Mouse (Mus musculus) cerebellum, adult 9-11 months (tissue): ENCODE measurements around the gene Ddr1.
"Not testable (repeated sequence)": the region's sequence is repeated elsewhere in the genome, so short reads cannot be mapped to it uniquely, and the experiment has no call there.

Experiments used
- DNase-seq: peaks from one replicate; pipeline ENCODE4 v3.0.0; 2022

Gene Ddr1

GRCm38 (mm10) chr17:35704621-35705464 lies at the start of gene Ddr1:
Gene Ddr1, minus strand, starts transcription at chr17:35704621.
- peak; percentile 55 for DNase-seq

GRCm38 (mm10) chr17:35753668-35754067 lies 49.2 kb upstream of the Ddr1 start:
- no peak for DNase-seq

DNA sequence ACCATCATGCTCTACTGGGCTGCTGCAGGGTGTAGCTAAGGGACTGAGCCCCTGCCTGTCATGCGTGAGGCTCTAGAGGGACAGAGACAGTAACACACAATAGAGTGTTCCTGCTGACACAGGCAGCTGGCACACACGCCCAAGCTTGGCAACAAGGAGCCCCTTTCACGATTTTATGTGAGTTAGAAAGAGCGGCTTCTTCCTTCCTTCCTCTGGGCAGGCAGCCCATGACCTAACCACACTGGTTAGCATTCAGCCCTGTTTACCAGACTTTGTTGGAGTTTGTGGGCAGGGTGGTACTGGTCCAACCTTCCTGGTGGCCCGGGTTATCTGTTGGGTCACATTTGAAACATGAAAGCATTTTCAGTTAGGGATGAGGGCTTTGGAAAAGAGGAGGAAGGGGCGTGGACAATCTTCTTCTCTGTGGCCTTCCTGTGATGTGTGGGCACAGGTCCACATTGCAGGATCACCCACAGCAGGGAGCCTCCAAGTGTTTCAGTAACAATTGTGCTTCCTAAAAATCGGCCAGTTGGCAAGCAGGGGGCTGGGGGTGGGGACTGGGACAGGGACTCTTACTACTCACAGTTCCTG lies 47.9 kb upstream of the Ddr1 start:
- peak; percentile 62 for DNase-seq

DNA sequence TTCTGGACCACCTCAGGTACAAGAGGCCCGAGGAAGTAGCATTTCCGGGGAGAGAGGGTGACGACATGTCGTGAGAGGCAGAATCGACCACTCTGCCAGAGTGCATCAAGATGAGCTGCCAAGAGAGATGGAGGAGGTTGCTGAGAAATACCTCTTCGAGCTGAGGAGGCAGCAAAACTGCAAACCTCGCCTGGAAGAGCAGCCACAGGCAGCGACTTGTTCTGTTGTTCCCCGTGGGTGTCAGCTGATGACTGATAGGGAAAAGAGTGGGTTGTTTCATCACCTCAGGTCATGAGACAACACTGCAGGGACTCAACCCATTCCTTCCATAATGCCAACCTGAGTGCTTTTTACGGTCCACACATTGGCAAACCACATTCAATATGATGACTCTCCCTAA lies 45.3 kb upstream of the Ddr1 start:
- DNase-seq, result no peak

GRCm38 (mm10) chr17:35744361-35744760 lies 39.9 kb upstream of the Ddr1 start:
- no peak for DNase-seq

DNA sequence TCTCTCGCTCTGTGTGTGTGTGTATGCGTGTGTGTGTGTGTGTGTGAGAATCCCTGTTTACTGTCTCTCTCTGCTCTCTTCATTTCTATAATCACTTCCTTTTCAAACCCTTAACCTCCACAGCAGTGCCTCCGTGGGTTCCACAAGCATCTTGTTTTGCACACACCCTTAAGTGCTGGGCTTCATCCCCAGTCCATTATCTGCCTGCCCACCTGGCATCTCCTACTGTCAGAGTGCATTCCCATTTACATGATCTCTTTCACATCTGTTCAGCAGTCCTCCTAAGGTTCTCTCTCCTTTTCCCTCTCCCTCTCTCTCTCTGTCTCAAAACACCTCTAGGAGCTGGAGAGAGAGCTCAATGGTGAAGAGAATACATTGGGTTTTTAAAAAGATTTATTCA lies 38.5 kb upstream of the Ddr1 start:
- no peak for DNase-seq

DNA sequence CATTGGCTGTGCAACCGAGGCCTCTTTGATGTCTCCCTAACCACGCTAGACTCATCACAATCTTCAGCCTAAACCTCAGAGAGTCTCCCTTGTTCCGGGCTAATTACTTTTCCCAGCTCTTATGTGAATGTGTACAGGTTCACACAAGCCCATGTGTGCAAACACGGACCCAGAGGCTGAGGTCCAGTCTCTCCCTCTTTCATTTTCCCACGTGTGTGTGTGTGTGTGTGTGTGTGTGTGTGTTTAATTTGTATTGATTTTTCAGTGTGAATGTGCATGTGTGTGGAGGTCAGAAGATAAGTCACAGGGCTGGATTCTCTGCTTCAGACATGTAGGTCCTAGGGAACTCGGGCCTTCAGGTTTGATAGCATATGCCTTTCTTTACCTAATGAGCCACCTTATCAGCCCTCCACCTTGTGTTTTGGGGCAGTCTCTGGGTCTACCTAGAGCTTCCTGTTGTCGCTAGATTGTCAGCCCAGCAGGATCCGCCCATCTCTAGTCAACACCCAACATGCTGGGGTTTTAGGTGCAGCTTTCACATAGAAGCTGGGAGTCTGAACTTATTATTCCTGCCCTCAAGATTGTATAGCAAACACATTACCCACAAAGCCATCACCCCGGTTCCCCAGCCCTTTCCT lies 37.3 kb upstream of the Ddr1 start:
- no peak for DNase-seq

GRCm38 (mm10) chr17:35740276-35740880 lies 36.0 kb upstream of the Ddr1 start:
- DNase-seq, result no peak

DNA sequence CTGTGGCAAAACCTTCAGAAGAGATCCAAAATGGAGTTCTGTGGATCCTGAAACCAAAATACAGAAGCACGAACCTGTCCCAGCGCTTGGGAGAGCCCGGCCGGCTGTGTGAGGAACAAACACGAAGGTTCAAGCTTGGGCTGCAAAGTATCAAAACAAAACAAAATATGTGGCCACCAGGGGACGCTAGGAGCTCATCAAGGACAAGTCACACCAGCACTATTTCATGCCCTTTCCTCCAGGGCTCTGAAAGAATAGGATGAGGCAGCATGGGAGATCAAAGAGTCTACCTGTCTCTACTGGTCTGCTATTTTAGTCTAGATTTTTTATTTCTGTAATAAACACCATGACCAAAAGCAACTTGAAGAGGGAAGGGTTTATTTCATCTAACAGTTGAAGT lies 35.3 kb upstream of the Ddr1 start:
- DNase-seq, result peak; percentile 89

- DNase-seq, result peak; percentile 83
Observed at GRCm38 (mm10) chr17:35737743-35738142, 33.3 kb upstream of the Ddr1 start.

GRCm38 (mm10) chr17:35736280-35736960 lies 32.0 kb upstream of the Ddr1 start:
- DNase-seq, result peak; percentile 54

- no peak for DNase-seq
Observed at GRCm38 (mm10) chr17:35734478-35734877, 30.1 kb upstream of the Ddr1 start.

DNA sequence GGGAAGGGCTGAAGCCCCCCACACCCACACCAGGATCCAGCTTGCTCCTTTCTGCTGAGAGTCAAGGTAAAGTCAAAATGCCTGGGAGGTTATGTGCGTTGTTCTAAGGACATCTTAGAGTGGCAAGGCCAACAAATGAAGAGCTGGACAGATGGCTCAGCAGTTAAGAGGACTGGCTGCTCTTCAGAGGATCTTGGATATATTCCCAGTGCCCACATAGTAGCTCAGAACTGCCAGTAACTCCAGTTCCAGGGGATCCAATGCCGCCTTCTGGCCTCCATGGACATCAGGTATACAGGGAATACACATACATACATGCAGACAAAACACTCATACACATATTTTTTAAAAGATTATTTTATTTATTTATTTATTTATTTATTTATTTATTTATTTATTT lies 29.0 kb upstream of the Ddr1 start:
- peak; percentile 30 for DNase-seq

DNA sequence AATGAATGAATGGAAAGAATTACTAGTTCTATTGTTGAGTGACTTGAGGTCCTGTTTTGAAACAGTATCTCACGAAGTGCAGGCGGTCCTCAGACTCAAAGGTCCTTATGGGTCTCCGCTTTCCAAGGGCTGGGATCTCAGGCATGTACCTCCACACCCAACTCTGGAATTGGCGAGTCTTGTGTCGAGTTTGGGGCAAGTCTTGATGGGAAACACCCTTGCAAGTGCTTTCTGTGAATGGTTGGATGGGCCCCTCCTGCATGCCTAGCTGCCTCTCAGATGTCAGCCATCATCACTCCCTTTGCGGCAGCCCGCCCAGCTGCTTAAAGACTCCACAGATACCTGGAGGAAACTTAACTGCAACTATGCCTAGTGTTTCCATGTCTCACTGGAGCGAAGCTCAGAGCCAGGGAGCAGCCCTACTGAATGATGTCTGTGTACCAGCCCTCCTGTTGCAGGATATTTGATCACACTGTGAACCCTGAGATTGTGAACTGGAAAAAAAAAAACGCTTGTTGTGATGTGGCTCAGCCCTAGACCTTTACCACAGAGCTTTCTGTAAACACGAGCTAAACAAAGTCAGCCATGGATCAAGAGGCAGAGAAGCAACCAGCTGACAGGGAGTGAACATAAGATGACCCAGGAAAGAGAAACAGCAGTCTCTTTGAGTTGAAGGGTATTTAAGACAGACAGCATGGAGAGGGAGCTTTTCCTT lies 27.2 kb upstream of the Ddr1 start:
- no peak for DNase-seq

DNA sequence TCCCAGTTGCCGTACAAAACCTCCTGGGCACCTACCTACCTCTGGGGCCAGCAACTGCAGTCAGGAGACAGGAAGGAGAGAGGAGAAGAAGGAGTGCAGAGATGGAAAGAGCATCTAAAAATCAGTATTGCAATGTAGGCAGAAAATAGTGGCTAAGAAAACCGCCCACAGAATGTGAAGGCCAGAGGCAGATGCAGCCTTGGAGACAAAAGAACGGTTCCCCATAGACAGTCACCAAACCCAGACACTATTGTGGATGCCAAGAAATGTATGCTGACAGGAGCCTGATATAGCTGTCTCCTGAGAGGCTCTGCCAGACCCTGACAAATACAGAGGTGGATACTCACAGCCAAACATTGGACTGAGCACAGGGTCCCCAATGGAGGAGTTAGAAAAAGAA lies 25.7 kb upstream of the Ddr1 start:
- not testable (repeated sequence) for DNase-seq

GRCm38 (mm10) chr17:35728821-35729220 lies 24.4 kb upstream of the Ddr1 start:
- DNase-seq, result no peak

- no peak for DNase-seq
Observed at GRCm38 (mm10) chr17:35727471-35728205, 23.2 kb upstream of the Ddr1 start.

DNA sequence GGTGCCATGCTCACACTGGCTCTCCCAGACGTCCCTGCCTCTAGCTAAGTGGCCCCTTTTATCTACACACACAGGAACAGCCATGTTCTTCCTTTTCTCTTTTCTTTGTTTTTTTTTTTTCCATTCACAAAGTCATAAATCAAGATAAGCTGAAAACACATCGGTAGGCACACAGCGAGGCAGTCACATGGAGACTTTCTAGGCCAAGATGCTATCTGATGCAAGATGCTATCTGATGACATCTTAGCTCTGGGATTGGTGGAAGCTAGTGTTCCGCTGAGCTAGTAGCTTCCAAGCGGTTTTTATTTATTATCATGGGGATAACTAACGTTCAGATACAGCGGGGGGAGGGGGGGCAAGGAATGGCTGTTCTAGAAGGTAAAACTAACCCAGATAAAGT lies 22.6 kb upstream of the Ddr1 start:
- no peak for DNase-seq

- peak; percentile 90 for DNase-seq
Observed at GRCm38 (mm10) chr17:35725286-35726232, 21.1 kb upstream of the Ddr1 start.

DNA sequence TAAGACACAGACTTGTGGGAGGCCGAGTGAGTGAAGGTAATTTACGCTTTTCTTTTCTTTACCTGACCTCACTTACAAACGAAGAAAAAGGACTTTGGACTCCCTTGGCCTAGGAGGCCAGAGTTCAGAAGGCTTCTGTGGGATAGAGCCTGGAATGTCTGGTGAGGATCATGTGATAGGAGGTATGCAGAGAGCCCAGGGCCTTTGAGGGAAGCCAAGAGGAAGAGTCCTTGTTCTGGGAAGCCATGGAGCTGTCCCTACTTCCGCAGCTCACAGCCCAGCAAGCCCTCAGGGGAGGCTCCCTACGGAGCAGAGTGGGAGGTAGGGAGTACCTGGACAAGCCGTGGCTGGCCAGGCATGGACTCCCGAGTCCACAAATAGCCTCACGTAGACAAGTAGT lies 17.3 kb upstream of the Ddr1 start:
- DNase-seq, result no peak
